Mouse (Mus musculus): Measurements from ENCODE around the gene F2.

DNA sequence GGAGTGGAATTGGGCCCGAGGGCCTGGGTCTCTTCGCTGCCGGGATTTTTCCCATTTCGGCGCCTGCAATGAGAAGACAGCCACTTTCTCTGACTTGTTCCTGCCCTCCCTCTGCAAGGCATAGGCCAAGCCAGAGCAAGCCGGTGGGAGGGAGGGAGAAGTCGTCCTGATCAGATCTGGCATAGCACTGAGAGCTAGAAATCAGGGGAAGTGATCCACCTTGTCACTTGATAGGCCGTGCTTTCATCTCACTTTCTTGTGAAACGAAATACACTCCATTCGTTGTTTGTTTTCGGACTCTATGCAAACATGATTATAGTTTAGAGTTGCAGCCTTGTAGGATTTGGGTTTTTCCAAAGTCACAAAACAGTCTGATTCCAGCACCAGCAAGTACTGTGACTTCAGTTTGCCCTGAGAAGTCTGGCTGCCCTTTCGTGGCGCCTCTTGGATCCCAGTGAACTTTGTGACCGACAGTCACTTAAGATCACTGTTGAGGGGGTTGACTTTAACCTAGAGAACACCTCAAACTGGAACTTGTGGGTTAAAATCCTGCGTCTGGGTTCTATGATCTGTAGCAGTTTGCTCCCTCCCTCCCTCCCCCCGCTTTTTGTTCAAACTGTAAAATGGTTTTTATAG lies 14.3 kb upstream of the F2 start:
- TF ChIP-seq CTCF (IDR thresholded peaks at IDR 0.05; ENCODE audit: control insufficient read depth, insufficient read depth, insufficient replicate concordance, low read depth, low read length) = no peak
- TF ChIP-seq POLR2A (IDR thresholded peaks at IDR 0.05; ENCODE audit: control insufficient read depth, low read depth, low read length) = no peak
